Mouse (Mus musculus): ENCODE measurements at regions not wholly inside any gene's neighbourhood (a gene's known extent, or its start where the extent isn't known, plus 50 kb on each side); places are given as distances from the start of the nearest gene placed in this dataset.

DNA sequence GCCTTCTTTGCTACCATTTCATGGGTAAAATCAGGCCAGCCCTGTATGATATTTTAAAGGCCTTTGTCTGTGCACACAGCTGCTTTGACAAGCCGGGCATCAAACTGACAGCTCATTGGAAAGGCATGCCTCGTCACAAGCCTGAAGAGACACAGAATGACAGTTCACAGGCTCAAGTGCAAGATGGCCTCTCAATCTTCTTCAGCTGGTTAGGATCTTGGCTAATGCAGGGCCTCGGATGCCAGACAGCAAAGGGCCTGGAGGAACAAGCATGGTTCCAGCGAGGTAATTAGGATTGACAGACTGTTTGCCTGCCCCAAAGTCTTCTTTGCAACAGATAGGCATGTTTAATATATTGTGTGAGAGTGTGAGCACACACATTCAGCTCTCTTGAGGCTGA lies 109.3 kb upstream of the Mmadhc start:
- Histone ChIP-seq H3K4me3 (ENCODE audit: insufficient read depth in 1 of 2, low read depth in 1 of 2, low read length in 2 of 2, poor library complexity in 1 of 2, severe bottlenecking in 1 of 2) (no peak overlapping the region), H3K9ac (ENCODE audit: insufficient read depth, low read depth, low read length, poor library complexity, severe bottlenecking) (no peak overlapping the region), H3K27ac (ENCODE audit: insufficient read depth, low read depth, low read length, poor library complexity, severe bottlenecking) (no peak overlapping the region), H3K36me3 (ENCODE audit: control insufficient read depth, insufficient read depth, low read length, poor library complexity, severe bottlenecking) (no peaks in the 10 kb centered on the region), H3K4me1 (ENCODE audit: control insufficient read depth in 2 of 2, insufficient read depth in 2 of 2, low read length in 2 of 2, poor library complexity in 1 of 2) (no peaks in the 10 kb centered on the region), H3K9me3 (ENCODE audit: control insufficient read depth, insufficient read depth, low read depth, low read length) (no peaks in the 10 kb centered on the region)
- in situ Hi-C loops (cut with MboI; ENCODE audit: low sequenced_read_pairs in 2 of 2, unreplicated experiment in 2 of 2), result no loop called here
- DNase-seq (ENCODE audit: low read depth, low spot score), result no peak
- no peak for TF ChIP-seq MAFK (IDR thresholded peaks at IDR 0.05; ENCODE audit: insufficient read depth, low read depth, low read length)
- no peak for TF ChIP-seq CHD2 (IDR thresholded peaks at IDR 0.05; ENCODE audit: low read depth, low read length)
- TF ChIP-seq HCFC1 (IDR thresholded peaks at IDR 0.05; ENCODE audit: borderline replicate concordance, insufficient read depth, low read length), result no peak
- TF ChIP-seq ZC3H11A (IDR thresholded peaks at IDR 0.05; ENCODE audit: borderline replicate concordance, low read depth, low read length), result no peak
- no peak for TF ChIP-seq ZNF384 (IDR thresholded peaks at IDR 0.05; ENCODE audit: low read depth, low read length)

DNA sequence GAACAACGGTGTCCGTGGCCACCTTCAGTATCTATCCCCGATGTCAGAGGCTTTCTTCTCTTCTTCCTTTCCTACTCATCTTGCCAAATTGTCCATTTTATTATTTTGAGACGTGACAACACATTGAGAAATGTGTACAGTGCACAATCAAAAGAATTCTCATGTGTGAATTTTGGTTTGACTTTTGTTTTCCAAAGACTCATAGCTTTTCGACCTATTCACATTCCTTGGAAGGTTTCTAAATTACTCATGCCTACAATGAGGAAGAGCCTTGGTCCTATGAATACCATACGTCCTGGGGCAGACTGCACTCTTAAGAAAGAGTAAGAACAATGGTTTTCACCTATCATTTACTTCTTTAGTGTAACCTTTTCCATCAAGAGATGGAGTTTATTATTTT lies 106.5 kb upstream of the Mmadhc start:
- TF ChIP-seq ZC3H11A (IDR thresholded peaks at IDR 0.05; ENCODE audit: borderline replicate concordance, low read depth, low read length), result no peak
- TF ChIP-seq ZNF384 (IDR thresholded peaks at IDR 0.05; ENCODE audit: low read depth, low read length), result no peak
- no peak for TF ChIP-seq HCFC1 (IDR thresholded peaks at IDR 0.05; ENCODE audit: borderline replicate concordance, insufficient read depth, low read length)
- TF ChIP-seq MAFK (IDR thresholded peaks at IDR 0.05; ENCODE audit: insufficient read depth, low read depth, low read length), result no peak
- no peak for TF ChIP-seq CHD2 (IDR thresholded peaks at IDR 0.05; ENCODE audit: low read depth, low read length)

DNA sequence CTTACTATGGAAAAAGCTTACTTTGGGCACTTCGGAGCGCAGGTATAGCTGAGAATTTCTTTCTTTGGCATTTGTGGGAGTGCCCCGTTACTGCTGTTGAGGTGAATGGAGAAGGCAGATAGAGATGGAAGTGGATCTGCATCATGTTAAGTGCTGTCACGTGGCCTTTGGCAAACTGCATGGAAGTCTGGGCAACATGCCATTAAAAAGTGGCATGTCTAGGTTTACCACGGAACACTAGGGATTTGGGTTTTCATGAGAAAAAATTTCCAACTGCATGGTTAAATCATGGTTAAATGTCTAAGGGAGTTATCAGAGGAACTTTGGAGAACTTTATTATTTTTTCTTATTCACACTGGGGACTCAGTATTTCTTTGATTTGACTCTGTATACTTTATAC lies 102.0 kb upstream of the Mmadhc start:
- in situ Hi-C loops (cut with MboI; ENCODE audit: low sequenced_read_pairs in 2 of 2, unreplicated experiment in 2 of 2), result no loop called here
- no peak for DNase-seq (ENCODE audit: low read depth, low spot score)
- Histone ChIP-seq H3K4me3 (ENCODE audit: insufficient read depth in 1 of 2, low read depth in 1 of 2, low read length in 2 of 2, poor library complexity in 1 of 2, severe bottlenecking in 1 of 2) (no peak overlapping the region), H3K9ac (ENCODE audit: insufficient read depth, low read depth, low read length, poor library complexity, severe bottlenecking) (no peak overlapping the region), H3K27ac (ENCODE audit: insufficient read depth, low read depth, low read length, poor library complexity, severe bottlenecking) (no peak overlapping the region), H3K36me3 (ENCODE audit: control insufficient read depth, insufficient read depth, low read length, poor library complexity, severe bottlenecking) (no peaks in the 10 kb centered on the region), H3K9me3 (ENCODE audit: control insufficient read depth, insufficient read depth, low read depth, low read length) (no peaks in the 10 kb centered on the region), H3K4me1 (ENCODE audit: control insufficient read depth in 2 of 2, insufficient read depth in 2 of 2, low read length in 2 of 2, poor library complexity in 1 of 2) (no peaks in the 10 kb centered on the region)
- TF ChIP-seq CHD2 (IDR thresholded peaks at IDR 0.05; ENCODE audit: low read depth, low read length) (no peak), ZNF384 (IDR thresholded peaks at IDR 0.05; ENCODE audit: low read depth, low read length) (no peak), HCFC1 (IDR thresholded peaks at IDR 0.05; ENCODE audit: borderline replicate concordance, insufficient read depth, low read length) (no peak), MAFK (IDR thresholded peaks at IDR 0.05; ENCODE audit: insufficient read depth, low read depth, low read length) (no peak), ZC3H11A (IDR thresholded peaks at IDR 0.05; ENCODE audit: borderline replicate concordance, low read depth, low read length) (no peak)

More for the DNA sequence above, 106.5 kb upstream of the Mmadhc start:
- no peaks in the 10 kb centered on the region for H3K4me1 ChIP-seq (ENCODE audit: control insufficient read depth in 2 of 2, insufficient read depth in 2 of 2, low read length in 2 of 2, poor library complexity in 1 of 2)
- H3K9ac ChIP-seq (ENCODE audit: insufficient read depth, low read depth, low read length, poor library complexity, severe bottlenecking), result no peak overlapping the region
- no peaks in the 10 kb centered on the region for H3K36me3 ChIP-seq (ENCODE audit: control insufficient read depth, insufficient read depth, low read length, poor library complexity, severe bottlenecking)
- no peak overlapping the region for H3K4me3 ChIP-seq (ENCODE audit: insufficient read depth in 1 of 2, low read depth in 1 of 2, low read length in 2 of 2, poor library complexity in 1 of 2, severe bottlenecking in 1 of 2)
- no peak for DNase-seq (ENCODE audit: low read depth, low spot score)
- in situ Hi-C loops (cut with MboI; ENCODE audit: low sequenced_read_pairs in 2 of 2, unreplicated experiment in 2 of 2), result no loop called here
- H3K27ac ChIP-seq (ENCODE audit: insufficient read depth, low read depth, low read length, poor library complexity, severe bottlenecking), result no peak overlapping the region
- no peaks in the 10 kb centered on the region for H3K9me3 ChIP-seq (ENCODE audit: control insufficient read depth, insufficient read depth, low read depth, low read length)

DNA sequence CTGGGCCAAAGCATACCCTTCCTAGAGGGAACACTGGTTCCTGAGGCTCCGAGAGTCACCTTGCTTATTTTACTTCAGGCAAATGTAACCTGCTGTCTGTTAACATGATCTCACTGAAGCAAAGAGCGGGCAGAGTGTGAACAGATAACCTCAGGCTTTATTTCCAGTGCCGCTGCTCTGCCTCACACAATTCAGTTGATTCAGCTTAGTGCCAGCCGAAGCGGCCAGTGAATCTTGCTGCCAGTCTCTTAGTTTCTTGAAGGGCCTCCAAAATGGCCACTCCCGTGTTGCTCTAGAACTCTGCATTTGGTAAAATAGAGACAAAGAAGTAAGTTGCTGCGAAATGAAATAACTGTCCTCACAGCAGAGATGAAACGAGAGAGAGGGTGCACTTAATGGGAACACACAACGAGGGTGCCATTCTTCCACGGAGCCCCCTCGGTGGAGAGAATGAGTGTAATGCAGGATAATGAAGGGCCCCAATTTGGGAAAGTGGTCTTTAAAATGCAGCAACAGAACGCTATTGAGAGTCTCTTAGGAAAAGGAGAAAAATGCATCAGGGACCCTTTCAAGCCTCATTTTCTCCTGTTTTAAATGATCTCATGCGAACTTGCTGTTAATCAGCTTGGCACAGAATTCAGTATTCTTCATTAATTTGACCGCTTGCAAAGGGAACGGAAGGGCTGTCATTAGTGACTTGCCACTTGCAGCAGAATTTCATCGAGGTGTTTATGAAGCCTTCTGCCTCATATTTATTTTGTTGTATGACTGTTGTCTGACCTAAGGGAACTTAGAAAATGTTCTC lies 81.2 kb upstream of the Mmadhc start:
- H3K9ac ChIP-seq (ENCODE audit: insufficient read depth, low read depth, low read length, poor library complexity, severe bottlenecking), result no peak overlapping the region
- in situ Hi-C loops (cut with MboI; ENCODE audit: low sequenced_read_pairs in 2 of 2, unreplicated experiment in 2 of 2), result no loop called here
- DNase-seq (ENCODE audit: low read depth, low spot score), result no peak
- no peak for TF ChIP-seq CHD2 (IDR thresholded peaks at IDR 0.05; ENCODE audit: low read depth, low read length)
- TF ChIP-seq MAFK (IDR thresholded peaks at IDR 0.05; ENCODE audit: insufficient read depth, low read depth, low read length), result no peak
- TF ChIP-seq ZC3H11A (IDR thresholded peaks at IDR 0.05; ENCODE audit: borderline replicate concordance, low read depth, low read length), result no peak
- no peak overlapping the region for H3K4me3 ChIP-seq (ENCODE audit: insufficient read depth in 1 of 2, low read depth in 1 of 2, low read length in 2 of 2, poor library complexity in 1 of 2, severe bottlenecking in 1 of 2)
- no peaks in the 10 kb centered on the region for H3K9me3 ChIP-seq (ENCODE audit: control insufficient read depth, insufficient read depth, low read depth, low read length)
- no peaks in the 10 kb centered on the region for H3K36me3 ChIP-seq (ENCODE audit: control insufficient read depth, insufficient read depth, low read length, poor library complexity, severe bottlenecking)
- H3K4me1 ChIP-seq (ENCODE audit: control insufficient read depth in 2 of 2, insufficient read depth in 2 of 2, low read length in 2 of 2, poor library complexity in 1 of 2), result no peaks in the 10 kb centered on the region
- H3K27ac ChIP-seq (ENCODE audit: insufficient read depth, low read depth, low read length, poor library complexity, severe bottlenecking), result no peak overlapping the region
